Mouse (Mus musculus): ENCODE results near the gene Gm43064. TPM values are rescaled to one million over a fixed set of nuclear protein-coding genes. Genes with fewer than 3 reads are reported as not detected.

Gm43064 gene
- polyA plus RNA-seq, 1 experiment from 2014 or later = not detected

DNA sequence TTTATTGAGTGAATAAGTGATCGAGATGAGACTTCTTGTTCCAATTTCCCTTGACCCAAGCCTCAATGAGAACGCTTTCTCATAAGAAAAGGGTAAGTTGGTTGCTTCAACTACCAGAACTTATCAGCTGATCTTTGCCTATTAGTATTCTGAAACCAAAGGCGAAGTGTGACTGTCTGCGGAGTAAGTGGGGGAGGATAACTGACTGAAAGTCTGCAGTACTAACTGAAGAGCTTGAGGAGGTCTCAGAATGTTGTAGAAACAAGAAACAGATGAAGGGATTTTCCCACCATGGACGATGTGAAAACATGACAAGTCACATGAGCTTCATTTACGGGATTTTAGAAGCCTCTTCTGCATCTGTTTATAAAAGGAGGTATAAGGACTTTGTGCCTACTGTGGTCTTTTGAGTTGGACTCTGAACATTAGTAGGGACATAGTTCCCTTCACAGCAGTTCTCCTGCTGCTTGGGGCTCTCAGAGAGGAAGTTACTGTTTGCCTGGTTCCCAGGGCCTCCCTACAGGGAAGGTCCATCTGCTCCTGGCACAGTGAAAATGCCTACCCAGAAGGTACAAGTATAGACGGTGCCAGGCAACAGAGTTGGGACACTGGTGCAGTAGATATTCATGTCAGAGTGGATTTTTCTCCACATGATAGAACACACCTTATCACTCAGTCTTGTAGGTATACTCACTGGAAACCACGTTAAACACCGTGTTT lies 41.4 kb downstream of the Gm43064 start:
- whole genome bisulfite sequencing = 68% methylated on average over 9 of the region's 9 CpGs
- no peaks in the 10 kb centered on the region for H3K27me3 ChIP-seq (ENCODE audit: insufficient read depth, poor library complexity, severe bottlenecking)
- H3K9me3 ChIP-seq = no peaks in the 10 kb centered on the region
- no peak overlapping the region for H3K27ac ChIP-seq
- H3K4me3 ChIP-seq = no peak overlapping the region
- DNase-seq (ENCODE audit: low spot score) = no peak
- H3K36me3 ChIP-seq = no peaks in the 10 kb centered on the region
- no peaks in the 10 kb centered on the region for H3K4me1 ChIP-seq

DNA sequence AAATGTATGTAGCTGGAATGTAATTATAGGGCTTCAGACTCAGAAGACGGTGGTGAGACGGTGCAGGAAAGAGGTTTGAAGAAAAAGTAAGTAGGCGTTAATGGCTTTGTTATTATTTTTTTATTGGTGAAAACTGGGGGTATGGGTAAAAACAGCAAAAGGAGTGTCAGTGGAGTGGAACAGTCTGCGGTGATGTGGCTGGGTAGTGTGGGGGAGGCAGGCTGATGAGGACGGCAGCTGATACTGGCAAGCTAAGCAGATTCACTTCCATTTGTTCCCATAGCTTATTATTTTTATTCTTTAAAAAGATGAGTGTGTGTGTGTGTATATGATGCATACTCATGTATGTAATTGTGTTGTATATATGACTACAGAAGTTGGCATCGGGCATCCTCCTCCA lies 42.1 kb downstream of the Gm43064 start:
- Histone ChIP-seq H3K4me3 (no peak overlapping the region), H3K36me3 (no peaks in the 10 kb centered on the region), H3K27ac (no peak overlapping the region), H3K4me1 (no peaks in the 10 kb centered on the region), H3K9me3 (no peaks in the 10 kb centered on the region), H3K27me3 (ENCODE audit: insufficient read depth, poor library complexity, severe bottlenecking) (no peaks in the 10 kb centered on the region)
- DNase-seq (ENCODE audit: low spot score) = no peak
- WGBS = 86% methylated on average over 6 of the region's 6 CpGs

DNA sequence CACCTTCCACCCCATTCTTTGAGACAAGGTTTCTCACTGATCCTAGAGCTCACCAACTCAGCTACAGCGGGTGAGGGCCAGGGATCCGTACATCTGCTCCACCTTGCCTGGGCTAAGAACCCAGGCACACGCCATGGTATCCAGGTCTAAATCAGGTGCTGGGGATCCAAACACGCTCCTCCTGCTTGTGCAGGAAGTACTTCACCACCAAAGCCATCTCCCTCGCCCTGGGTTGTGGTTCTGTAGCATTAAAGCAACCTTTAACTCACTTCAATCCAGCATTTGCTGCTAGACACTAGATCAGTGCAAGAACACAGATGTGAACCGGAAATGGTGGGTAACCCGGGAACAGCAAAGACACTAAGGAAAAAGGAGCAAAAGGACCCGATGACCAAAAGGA lies 42.5 kb downstream of the Gm43064 start:
- 80% methylated on average over 8 of the region's 8 CpGs for WGBS
- no peaks in the 10 kb centered on the region for H3K27me3 ChIP-seq (ENCODE audit: insufficient read depth, poor library complexity, severe bottlenecking)
- no peak overlapping the region for H3K4me3 ChIP-seq

DNA sequence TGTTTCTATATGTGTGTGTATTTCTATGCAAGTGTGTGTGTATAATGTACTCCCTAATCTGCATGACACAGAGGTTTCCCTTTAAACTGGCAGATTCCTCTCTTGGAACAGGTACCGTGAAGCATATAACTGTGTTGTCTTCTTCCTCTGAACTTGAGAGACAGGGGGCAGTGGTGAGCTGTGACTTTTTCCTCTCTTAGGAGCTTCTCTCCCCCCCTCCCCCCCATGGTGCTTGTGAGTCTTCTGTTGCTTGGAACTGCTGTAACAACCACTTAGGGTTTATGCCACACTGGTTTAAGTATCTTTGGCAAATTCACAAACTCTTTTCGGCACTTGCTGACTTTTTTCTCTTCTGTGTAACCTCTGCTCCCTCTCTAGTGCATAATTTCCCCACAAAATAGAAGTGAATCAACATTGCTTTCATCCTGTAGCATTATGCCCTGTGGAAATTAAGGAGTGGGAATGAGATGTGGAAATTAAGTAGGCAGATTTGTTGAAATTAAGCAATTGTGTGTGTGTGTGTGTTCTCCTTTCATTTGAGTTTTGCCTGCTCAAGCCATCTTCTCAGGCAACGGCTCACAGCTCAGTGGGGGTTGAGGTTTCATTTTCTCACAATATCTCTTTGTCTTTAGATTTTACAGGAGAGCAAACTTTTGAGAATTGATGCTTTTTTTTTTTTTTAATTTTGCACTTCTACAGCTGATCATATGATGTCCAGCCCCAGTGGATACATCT lies 43.4 kb downstream of the Gm43064 start:
- DNase-seq (ENCODE audit: low spot score) = no peak
- Histone ChIP-seq H3K4me1 (no peaks in the 10 kb centered on the region), H3K4me3 (no peak overlapping the region), H3K27me3 (ENCODE audit: insufficient read depth, poor library complexity, severe bottlenecking) (no peaks in the 10 kb centered on the region), H3K36me3 (no peaks in the 10 kb centered on the region), H3K27ac (no peak overlapping the region), H3K9me3 (no peaks in the 10 kb centered on the region)
- 72% methylated on average over 3 of the region's 3 CpGs for WGBS

More for the DNA sequence above, 42.5 kb downstream of the Gm43064 start:
- Histone ChIP-seq H3K27ac (no peak overlapping the region), H3K9me3 (no peaks in the 10 kb centered on the region), H3K36me3 (no peaks in the 10 kb centered on the region), H3K4me1 (no peaks in the 10 kb centered on the region)
- DNase-seq (ENCODE audit: low spot score) = no peak

DNA sequence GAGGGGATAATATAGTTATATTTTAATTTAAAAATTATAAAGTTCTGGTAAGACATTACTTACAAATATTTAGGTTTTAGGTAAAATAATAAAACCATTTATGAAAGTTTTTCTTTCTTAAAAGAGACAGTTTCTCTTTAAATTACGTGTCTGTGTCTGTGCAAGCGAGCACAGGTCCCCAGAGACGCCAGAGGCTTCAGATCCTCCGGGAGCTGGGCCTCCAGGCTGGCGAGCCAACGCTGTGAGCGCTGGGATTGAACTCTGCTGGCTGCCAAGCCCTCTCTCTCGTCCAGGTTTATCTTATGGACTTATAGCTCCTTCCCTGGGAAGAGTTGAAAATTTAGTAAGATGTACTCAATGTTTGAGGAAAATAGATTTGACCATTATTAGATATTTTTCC lies 44.4 kb downstream of the Gm43064 start:
- DNase-seq (ENCODE audit: low spot score) = no peak
- Histone ChIP-seq H3K9me3 (no peaks in the 10 kb centered on the region), H3K27ac (no peak overlapping the region), H3K36me3 (no peaks in the 10 kb centered on the region), H3K4me3 (no peak overlapping the region), H3K27me3 (ENCODE audit: insufficient read depth, poor library complexity, severe bottlenecking) (no peaks in the 10 kb centered on the region), H3K4me1 (no peaks in the 10 kb centered on the region)
- WGBS = 58% methylated on average over 8 of the region's 8 CpGs

DNA sequence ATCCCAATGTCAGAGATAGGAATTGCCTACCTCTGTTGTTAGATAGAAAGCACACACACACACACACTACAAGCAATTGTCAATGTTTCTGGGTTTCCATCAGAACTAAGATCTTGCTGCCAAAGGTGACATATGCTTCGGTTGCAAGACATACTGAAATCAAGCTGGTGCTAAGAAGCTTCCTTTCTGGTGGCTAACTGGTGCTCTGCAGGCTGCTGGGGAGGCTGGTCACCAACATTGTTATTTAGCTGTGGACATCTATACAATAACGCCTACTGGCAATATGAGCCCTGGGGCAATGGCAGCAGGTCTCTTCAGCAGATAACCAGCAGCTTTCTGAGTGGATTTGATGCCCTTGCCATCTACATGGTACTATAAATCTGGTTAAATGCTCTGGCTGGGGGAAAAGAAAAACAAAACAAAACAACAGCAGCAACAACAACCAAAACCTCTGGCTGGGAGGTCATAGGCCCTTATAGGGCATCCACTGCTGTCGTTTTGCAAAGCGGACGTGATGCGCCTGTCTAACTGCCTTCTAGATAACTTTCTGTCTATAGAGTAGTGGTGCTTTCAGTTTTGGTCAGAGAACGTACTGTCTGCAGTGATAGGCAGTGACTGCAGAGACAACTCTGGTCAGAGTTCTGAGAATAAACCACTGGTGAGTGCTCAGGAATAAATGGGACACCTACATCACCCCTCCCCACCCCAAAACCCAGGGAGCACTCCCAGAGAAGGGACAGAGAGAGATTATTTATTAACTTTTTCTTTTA lies 47.8 kb downstream of the Gm43064 start:
- no peaks in the 10 kb centered on the region for H3K36me3 ChIP-seq
- H3K27ac ChIP-seq = no peak overlapping the region
- no peak for DNase-seq (ENCODE audit: low spot score)
- H3K27me3 ChIP-seq (ENCODE audit: insufficient read depth, poor library complexity, severe bottlenecking) = no peaks in the 10 kb centered on the region
- 84% methylated on average over 7 of the region's 7 CpGs for WGBS
- no peaks in the 10 kb centered on the region for H3K9me3 ChIP-seq
- H3K4me1 ChIP-seq = no peaks in the 10 kb centered on the region
- no peak overlapping the region for H3K4me3 ChIP-seq

DNA sequence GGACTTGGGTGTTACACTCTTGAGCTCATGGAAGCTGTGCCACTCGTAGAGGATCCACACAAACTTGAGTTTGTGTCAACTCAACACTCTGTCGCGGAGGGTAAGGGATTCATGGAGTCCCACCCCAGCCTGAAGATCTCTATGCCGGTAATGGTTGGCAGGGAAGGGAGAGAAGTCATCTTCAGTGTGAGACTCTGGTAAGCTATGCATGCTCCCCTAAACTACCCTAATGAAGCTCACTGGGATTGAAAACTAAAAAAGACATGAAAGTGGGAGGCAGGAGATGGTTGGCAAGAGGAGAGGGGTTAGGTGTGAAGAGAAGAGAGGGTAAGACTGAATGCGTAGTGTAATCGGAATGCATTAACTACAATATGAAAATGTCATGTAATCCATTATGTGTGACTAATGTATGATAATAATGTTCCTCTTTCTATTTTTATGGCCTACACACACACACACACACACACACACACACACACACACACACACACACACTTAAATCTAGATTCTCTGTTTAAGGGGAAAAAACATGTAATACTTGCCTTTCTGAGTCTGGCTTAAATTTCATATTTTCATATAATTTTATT lies 48.7 kb downstream of the Gm43064 start:
- Histone ChIP-seq H3K4me3 (no peak overlapping the region), H3K4me1 (no peaks in the 10 kb centered on the region), H3K27ac (no peak overlapping the region), H3K36me3 (no peaks in the 10 kb centered on the region), H3K27me3 (ENCODE audit: insufficient read depth, poor library complexity, severe bottlenecking) (no peaks in the 10 kb centered on the region), H3K9me3 (no peaks in the 10 kb centered on the region)
- DNase-seq (ENCODE audit: low spot score) = no peak
- WGBS = 85% methylated on average over 6 of the region's 6 CpGs

DNA sequence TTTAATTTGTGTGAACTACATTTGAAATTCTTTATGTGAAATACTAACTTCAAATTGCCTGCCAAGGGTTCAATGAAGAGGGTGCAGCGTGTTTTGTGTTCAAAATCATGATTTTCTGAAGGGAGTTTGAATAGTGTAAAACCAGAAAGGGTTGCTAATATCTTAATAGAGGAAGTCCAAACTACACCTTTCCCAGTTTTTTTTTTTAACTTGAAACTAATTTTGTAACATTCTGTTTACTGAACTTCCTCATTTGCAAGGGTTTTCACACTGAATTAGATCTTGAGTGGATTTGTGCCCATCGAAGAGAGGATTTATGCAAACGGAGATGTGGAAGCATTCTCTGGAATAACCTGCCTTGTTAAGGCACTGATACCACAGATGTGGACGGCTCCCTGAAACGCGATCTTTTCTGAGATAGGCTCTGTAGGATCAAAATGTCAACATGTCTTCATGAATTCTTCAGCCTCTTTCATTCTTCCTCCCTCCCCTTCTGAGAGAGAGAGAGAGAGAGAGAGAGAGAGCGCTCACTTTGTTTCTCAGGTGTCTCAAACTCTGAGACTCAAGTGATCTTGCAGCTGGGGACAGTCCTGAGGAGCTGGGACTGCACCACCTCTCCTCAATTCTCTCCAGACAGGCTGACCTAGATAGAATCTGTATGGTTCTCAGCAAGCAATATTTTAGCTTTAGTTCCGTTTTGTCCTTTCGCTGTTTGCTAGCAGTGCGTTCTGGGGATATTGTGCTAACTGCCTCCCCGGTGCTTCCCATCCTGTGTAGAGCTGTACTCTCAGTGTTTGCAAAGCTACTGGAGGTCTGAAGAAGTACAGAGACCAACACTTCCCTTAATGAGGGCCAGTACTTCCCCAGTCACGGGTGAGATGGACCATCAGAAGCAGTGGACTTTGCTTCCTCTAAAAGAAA lies 49.8 kb downstream of the Gm43064 start, which contains the start of gene Ptpn22:
Gene Ptpn22, plus strand, starts transcription at position 915 of the 921 bp plus-strand sequence.
- Histone ChIP-seq H3K4me1 (no peaks in the 10 kb centered on the region), H3K4me3 (no peak within 1 kb of the TSS), H3K9me3 (no peaks in the 10 kb centered on the region), H3K36me3 (no peaks in the 10 kb centered on the region), H3K27ac (no peak within 1 kb of the TSS), H3K27me3 (ENCODE audit: insufficient read depth, poor library complexity, severe bottlenecking) (no peaks in the 10 kb centered on the region)
- 69% methylated on average over 12 of the region's 12 CpGs for WGBS
- no peak for DNase-seq (ENCODE audit: low spot score)

DNA sequence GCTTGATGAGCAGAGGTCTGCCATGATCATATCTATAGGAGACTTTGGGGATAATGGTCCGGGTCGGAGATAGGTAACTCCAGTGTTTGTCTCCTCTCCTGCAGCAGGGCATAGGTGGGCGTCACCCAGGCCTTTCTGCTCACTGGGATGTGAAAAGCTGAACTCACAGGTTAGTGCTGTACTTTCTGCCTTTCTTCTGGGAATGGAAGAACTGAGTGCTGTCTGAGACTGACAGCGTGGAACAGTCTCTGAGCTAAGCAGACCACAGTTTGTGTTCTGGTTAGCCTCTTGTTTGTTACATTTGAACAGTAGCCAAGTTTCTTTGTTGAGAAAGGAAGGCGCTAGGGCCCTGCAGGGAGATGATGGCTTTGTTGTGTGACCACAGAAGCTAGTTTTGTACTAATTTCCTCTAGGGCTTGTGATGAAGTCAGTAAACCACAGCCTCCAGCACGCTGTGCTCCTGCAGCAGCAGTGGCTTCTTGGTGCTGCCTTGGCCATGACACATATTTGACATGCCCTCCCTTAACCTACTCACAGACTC lies 50.5 kb downstream of the Gm43064 start:
- Histone ChIP-seq H3K4me1 (no peaks in the 10 kb centered on the region), H3K27me3 (ENCODE audit: insufficient read depth, poor library complexity, severe bottlenecking) (no peaks in the 10 kb centered on the region), H3K9me3 (no peaks in the 10 kb centered on the region), H3K4me3 (no peak overlapping the region), H3K36me3 (no peaks in the 10 kb centered on the region), H3K27ac (no peak overlapping the region)
- DNase-seq (ENCODE audit: low spot score) = no peak
- 77% methylated on average over 6 of the region's 6 CpGs for WGBS

DNA sequence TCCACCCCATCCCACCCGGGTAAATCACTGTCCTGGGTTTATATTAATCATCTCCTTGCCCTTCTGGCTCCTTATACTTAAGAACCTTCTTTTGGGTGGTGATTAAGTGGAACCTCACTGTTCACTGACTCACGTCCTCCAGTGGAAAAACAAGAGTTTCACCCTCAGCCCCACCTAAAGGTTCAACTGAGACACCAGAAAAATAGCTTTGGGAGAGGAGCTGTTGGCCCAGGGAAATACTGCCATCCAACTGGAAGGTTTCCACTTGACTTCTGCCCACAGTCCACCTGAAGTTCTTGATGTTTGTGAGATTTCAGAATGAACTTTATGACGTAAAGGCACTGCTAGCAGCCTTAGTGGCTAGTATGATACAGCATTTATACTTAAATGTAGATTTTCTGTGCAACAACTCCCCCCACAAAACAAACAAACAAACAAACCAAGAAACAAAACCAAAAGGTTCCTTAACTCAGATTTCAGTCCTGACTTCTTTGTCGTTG lies 53.4 kb downstream of the Gm43064 start:
- no peaks in the 10 kb centered on the region for H3K9me3 ChIP-seq
- no peak for DNase-seq (ENCODE audit: low spot score)
- whole genome bisulfite sequencing = 80% methylated on average over 4 of the region's 4 CpGs
- H3K27me3 ChIP-seq (ENCODE audit: insufficient read depth, poor library complexity, severe bottlenecking) = no peaks in the 10 kb centered on the region
- H3K27ac ChIP-seq = no peak overlapping the region
- H3K36me3 ChIP-seq = no peaks in the 10 kb centered on the region
- H3K4me3 ChIP-seq = no peak overlapping the region
- no peaks in the 10 kb centered on the region for H3K4me1 ChIP-seq

DNA sequence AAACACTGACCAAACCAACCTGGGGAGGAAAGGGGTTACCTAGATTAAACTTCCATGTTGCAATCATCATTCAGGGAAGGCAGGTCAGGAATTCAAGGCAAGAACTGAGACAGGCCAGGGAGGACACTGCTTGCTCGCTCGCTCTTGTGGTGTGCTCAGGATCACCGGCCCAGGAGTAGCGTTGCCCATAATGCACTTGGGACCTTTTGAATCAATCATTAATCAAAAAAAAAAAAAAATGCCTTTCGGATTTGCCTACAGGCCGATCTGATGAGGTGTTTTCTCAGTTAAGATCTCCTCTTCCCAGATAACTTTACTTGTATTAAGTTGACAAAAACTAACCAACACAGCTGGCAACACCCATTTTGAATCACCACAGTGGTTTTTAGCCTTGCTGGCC lies 54.8 kb downstream of the Gm43064 start:
- Histone ChIP-seq H3K4me1 (no peaks in the 10 kb centered on the region), H3K4me3 (no peak overlapping the region)
- 86% methylated on average over 6 of the region's 6 CpGs for whole genome bisulfite sequencing

More for the DNA sequence above, 54.8 kb downstream of the Gm43064 start:
- no peaks in the 10 kb centered on the region for H3K27me3 ChIP-seq (ENCODE audit: insufficient read depth, poor library complexity, severe bottlenecking)
- H3K36me3 ChIP-seq = no peaks in the 10 kb centered on the region
- H3K9me3 ChIP-seq = no peaks in the 10 kb centered on the region
- H3K27ac ChIP-seq = no peak overlapping the region
- DNase-seq (ENCODE audit: low spot score) = no peak
